Mouse (Mus musculus): Measurements from ENCODE around the gene Gdpd1. TPM values are rescaled to one million over a fixed set of nuclear protein-coding genes. Genes with fewer than 3 reads are reported as not detected.
A peak's percentile ranks its signal among the peaks of the same experiment; 100 is the strongest.

Gdpd1 gene
- total and polyA plus RNA-seq, 2 experiments from 2014 or later, result 66.6 to 167 TPM

GRCm38 (mm10) chr11:86991241-86991640 is 82.6 kb downstream of the Gdpd1 start:
- peak overlapping the region; percentile 82; the same call in 1 of the 2 replicates for H3K4me2 ChIP-seq (ENCODE audit: low read depth, low read length, poor library complexity, severe bottlenecking)
- ATAC-seq (ENCODE audit: low FRiP score), result no peak
- H3K36me3 ChIP-seq (ENCODE audit: insufficient read depth, low read length), result no peaks in the 10 kb centered on the region
- H3K9ac ChIP-seq (replicated peaks; ENCODE audit: low read length, poor library complexity, severe bottlenecking), result no peak overlapping the region
- no peak for DNase-seq (ENCODE audit: low spot score)
- WGBS, result 93% methylated on average over 4 of the region's 4 CpGs
- no peaks in the 10 kb centered on the region for H3K9me3 ChIP-seq (ENCODE audit: low read length)
- H3K4me3 ChIP-seq (ENCODE audit: low read depth, low read length), result no peak overlapping the region
- TF ChIP-seq CTCF (IDR thresholded peaks at IDR 0.05), result no peak
- H3K4me1 ChIP-seq (ENCODE audit: insufficient read depth, low read length), result peaks cover 5% of the 10 kb centered on the region; the same call in 1 of the 2 replicates
- H3K27ac ChIP-seq (ENCODE audit: low read depth, low read length), result no peak overlapping the region
- H3K27me3 ChIP-seq (ENCODE audit: insufficient read depth, low read length), result no peaks in the 10 kb centered on the region

GRCm38 (mm10) chr11:86990309-86990708 is 83.6 kb downstream of the Gdpd1 start:
- H3K4me1 ChIP-seq (ENCODE audit: insufficient read depth, low read length), result peaks cover 5% of the 10 kb centered on the region; the same call in 1 of the 2 replicates
- H3K4me2 ChIP-seq (ENCODE audit: low read depth, low read length, poor library complexity, severe bottlenecking), result peak overlapping the region; percentile 41
- ATAC-seq (ENCODE audit: low FRiP score) (no peak), DNase-seq (ENCODE audit: low spot score) (no peak)
- no peaks in the 10 kb centered on the region for H3K27me3 ChIP-seq (ENCODE audit: insufficient read depth, low read length)
- TF ChIP-seq CTCF (IDR thresholded peaks at IDR 0.05), result no peak
- 0 out of 2 replicates have a peak overlapping the region, but pooled peaks have one; percentile 3 for H3K4me3 ChIP-seq (ENCODE audit: low read depth, low read length)
- no peak overlapping the region for H3K27ac ChIP-seq (ENCODE audit: low read depth, low read length)
- no peaks in the 10 kb centered on the region for H3K36me3 ChIP-seq (ENCODE audit: insufficient read depth, low read length)
- WGBS, result 18% methylated on average over 3 of the region's 3 CpGs
- peak overlapping the region; percentile 29; the same call in 1 of the 2 replicates for H3K9ac ChIP-seq (replicated peaks; ENCODE audit: low read length, poor library complexity, severe bottlenecking)
- H3K9me3 ChIP-seq (ENCODE audit: low read length), result no peaks in the 10 kb centered on the region

DNA sequence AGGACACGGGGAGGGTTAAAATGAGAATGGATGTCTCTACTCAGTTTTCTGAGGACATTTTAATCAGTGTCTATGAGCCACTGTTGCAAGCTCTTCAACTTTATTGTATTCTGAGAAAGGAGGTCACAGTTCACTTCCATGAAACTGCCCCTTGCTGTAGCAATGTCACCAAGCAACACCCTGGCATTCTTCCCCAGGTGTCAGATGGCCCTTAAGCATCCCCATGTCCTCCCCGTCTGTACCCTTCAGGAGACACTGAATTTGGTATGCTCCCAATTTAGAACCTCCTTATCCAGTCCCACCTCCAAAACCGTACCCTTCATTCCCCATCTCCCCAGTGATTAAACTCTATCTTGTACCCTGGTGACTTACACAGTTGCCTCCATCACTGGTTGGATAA is 88.9 kb downstream of the Gdpd1 start:
- WGBS, result 67% methylated on average over 3 of the region's 3 CpGs
- H3K9me3 ChIP-seq (ENCODE audit: low read length), result no peaks in the 10 kb centered on the region
- H3K4me2 ChIP-seq (ENCODE audit: low read depth, low read length, poor library complexity, severe bottlenecking), result no peak overlapping the region
- H3K9ac ChIP-seq (replicated peaks; ENCODE audit: low read length, poor library complexity, severe bottlenecking), result no peak overlapping the region
- no peaks in the 10 kb centered on the region for H3K27me3 ChIP-seq (ENCODE audit: insufficient read depth, low read length)
- no peaks in the 10 kb centered on the region for H3K36me3 ChIP-seq (ENCODE audit: insufficient read depth, low read length)
- no peak for DNase-seq (ENCODE audit: low spot score)
- H3K4me3 ChIP-seq (ENCODE audit: low read depth, low read length), result no peak overlapping the region
- no peak for ATAC-seq (ENCODE audit: low FRiP score)
- no peaks in the 10 kb centered on the region for H3K4me1 ChIP-seq (ENCODE audit: insufficient read depth, low read length)
- no peak overlapping the region for H3K27ac ChIP-seq (ENCODE audit: low read depth, low read length)
- TF ChIP-seq CTCF (IDR thresholded peaks at IDR 0.05), result no peak

MicroRNA genes within 50 kb of the gene (microRNA counts, 519-probe panel; counts per million panel counts)
- microRNA mmu-miR-301a, result 5,509 counts per million, percentile 94 among the panel's probes with 10 or more counts

Small RNA genes lying within 50 kb of the gene (microRNA-seq; reads per million reads assigned to microRNA genes)
- 2,994 reads per million, percentile 83 among the genes with 10 or more reads in this experiment for gene Mir301 (ENCODE audit: borderline number of aligned reads)

Other genes with a start within 250 kb of the Gdpd1 start
- 5.8 and 6.1 TPM in 2 replicates for gene Ypel2, start 80.4 kb downstream of the Gdpd1 start, total RNA-seq (2014; rRNA removed)
- gene Ypel2, start 80.4 kb downstream of the Gdpd1 start, polyA plus RNA-seq (2015; fragmentation: Nextera tagmentation; extraction: Ambion mirVana), result 4.2 and 4.3 TPM in 2 replicates
- 24.2 and 26.2 TPM in 2 replicates for gene Smg8, start 12.7 kb upstream of the Gdpd1 start, total RNA-seq (2014; rRNA removed)
- 17.7 and 19.2 TPM in 2 replicates for gene Smg8, start 12.7 kb upstream of the Gdpd1 start, polyA plus RNA-seq (2015; fragmentation: Nextera tagmentation; extraction: Ambion mirVana)
- gene Prr11, start 34.6 kb upstream of the Gdpd1 start, total RNA-seq (2014; rRNA removed), result 1.2 and 1.5 TPM in 2 replicates
- gene Prr11, start 34.6 kb upstream of the Gdpd1 start, polyA plus RNA-seq (2015; fragmentation: Nextera tagmentation; extraction: Ambion mirVana), result 0.88 and 1.1 TPM in 2 replicates
- 29.2 TPM in 2 replicates for gene Ska2, start 35.2 kb upstream of the Gdpd1 start, total RNA-seq (2014; rRNA removed)
- gene Ska2, start 35.2 kb upstream of the Gdpd1 start, polyA plus RNA-seq (2015; fragmentation: Nextera tagmentation; extraction: Ambion mirVana), result 23.8 and 25.7 TPM in 2 replicates
- 125 and 136 TPM in 2 replicates for gene Trim37, start 53.0 kb upstream of the Gdpd1 start, total RNA-seq (2014; rRNA removed)
- 66.8 and 72.6 TPM in 2 replicates for gene Trim37, start 53.0 kb upstream of the Gdpd1 start, polyA plus RNA-seq (2015; fragmentation: Nextera tagmentation; extraction: Ambion mirVana)

Measured in midbrain, postnatal 0 days (tissue).